Mouse (Mus musculus) neural tube, embryonic 11.5 days (tissue): ENCODE data around the gene Peli2. TPM values are rescaled to one million over a fixed set of nuclear protein-coding genes. Genes with fewer than 3 reads are reported as not detected.

Source experiments
- ATAC-seq: fragments of 200-750 bp; cut with Nextera tagmentation; 2 replicates; pipeline ENCODE4 v1.8.0; 2017; ENCODE audit warnings: moderate number of reproducible peaks, mild to moderate bottlenecking, moderate TSS enrichment, moderate library complexity; ENCODE audit not compliant: insufficient read depth, low FRiP score, low TSS enrichment
- DNase-seq: peaks from one replicate; pipeline ENCODE4 v3.0.0-alpha.2; 2015; ENCODE audit warnings: low spot score
- H3K27ac ChIP-seq: fragments of 300-500 bp; sonication (generic); 2 replicates; pipeline ENCODE4 v1.5.1; 2014; ENCODE audit warnings: low read depth, mild to moderate bottlenecking, low read length
- H3K27me3 ChIP-seq: fragments of 300-500 bp; sonication (generic); 2 replicates; pipeline ENCODE4 v1.6.1; 2014; ENCODE audit warnings: mild to moderate bottlenecking, low read length, mixed read lengths; ENCODE audit not compliant: control insufficient read depth, insufficient read depth
- H3K36me3 ChIP-seq: fragments of 300-500 bp; sonication (generic); 2 replicates; pipeline ENCODE4 v1.6.1; 2014; ENCODE audit warnings: mild to moderate bottlenecking, low read length, moderate library complexity, mixed read lengths; ENCODE audit not compliant: control insufficient read depth, insufficient read depth
- H3K4me1 ChIP-seq: fragments of 300-500 bp; sonication (generic); 2 replicates; pipeline ENCODE4 v1.6.1; 2014; ENCODE audit warnings: low read length, mixed read lengths; ENCODE audit not compliant: control insufficient read depth, insufficient read depth
- H3K4me2 ChIP-seq: fragments of 300-500 bp; sonication (generic); 2 replicates; pipeline ENCODE4 v1.6.1; 2014; ENCODE audit warnings: low read depth, mild to moderate bottlenecking, moderate library complexity
- H3K4me3 ChIP-seq: fragments of 300-500 bp; sonication (generic); 2 replicates; pipeline ENCODE4 v1.5.1; 2014; ENCODE audit warnings: low read depth, low read length
- H3K9ac ChIP-seq: fragments of 300-500 bp; sonication (generic); 2 replicates; pipeline ENCODE4 v1.6.1; 2014; ENCODE audit warnings: mild to moderate bottlenecking, low read length
- H3K9me3 ChIP-seq: fragments of 300-500 bp; sonication (generic); 2 replicates; pipeline ENCODE4 v1.6.1; 2016; ENCODE audit warnings: low read length; ENCODE audit not compliant: control insufficient read depth
- WGBS: fragments of 180-500 bp; shearing (Covaris S2); extraction: QIAGEN DNeasy Blood & Tissue Kit; methylation state at CpG from one replicate; pipeline ENCODE4 v1.1.7; 2014; 5-methylcytosine and 5-hydroxymethylcytosine counted together
- polyA plus RNA-seq: library from polyadenylated mRNA; unstranded; fragments of >200 nt; fragmentation: Nextera tagmentation; extraction: Ambion mirVana; gene quantifications from 2 replicates; pipeline ENCODE4 v1.2.1, GENCODE M21; 2014

Gene Peli2
- polyA plus RNA-seq, 1 experiment from 2014 or later, result 18.7 TPM

- H3K9ac ChIP-seq, result no peak overlapping the region
- no peaks in the 10 kb centered on the region for H3K4me1 ChIP-seq
- no peak overlapping the region for H3K4me2 ChIP-seq
- ATAC-seq (no peak), DNase-seq (no peak)
- no peak overlapping the region for H3K27ac ChIP-seq
- no peaks in the 10 kb centered on the region for H3K36me3 ChIP-seq
- H3K4me3 ChIP-seq, result no peak overlapping the region
- no peaks in the 10 kb centered on the region for H3K9me3 ChIP-seq
- 85% methylated on average over 10 of the region's 10 CpGs for WGBS
- no peaks in the 10 kb centered on the region for H3K27me3 ChIP-seq
These were observed 169.3 kb downstream of the Peli2 start for GRCm38 (mm10) chr14:48289602-48290599.

- Histone ChIP-seq H3K9me3 (no peaks in the 10 kb centered on the region), H3K4me3 (no peak overlapping the region), H3K9ac (no peak overlapping the region), H3K27me3 (no peaks in the 10 kb centered on the region), H3K36me3 (no peaks in the 10 kb centered on the region), H3K27ac (no peak overlapping the region), H3K4me1 (no peaks in the 10 kb centered on the region), H3K4me2 (no peak overlapping the region)
- DNase-seq, result no peak
- whole genome bisulfite sequencing, result 88% methylated on average over 7 of the region's 7 CpGs
- ATAC-seq, result no peak
These were observed 172.9 kb downstream of the Peli2 start for GRCm38 (mm10) chr14:48293498-48293897.

- no peak overlapping the region for H3K27ac ChIP-seq
- WGBS, result 56% methylated on average over 5 of the region's 5 CpGs
- H3K9ac ChIP-seq, result no peak overlapping the region
- H3K27me3 ChIP-seq, result no peaks in the 10 kb centered on the region
- ATAC-seq, result no peak
- DNase-seq, result no peak
- H3K4me3 ChIP-seq, result no peak overlapping the region
- no peaks in the 10 kb centered on the region for H3K36me3 ChIP-seq
- H3K4me1 ChIP-seq, result no peaks in the 10 kb centered on the region
- no peaks in the 10 kb centered on the region for H3K9me3 ChIP-seq
- H3K4me2 ChIP-seq, result no peak overlapping the region
These were observed 174.8 kb downstream of the Peli2 start for GRCm38 (mm10) chr14:48295410-48295809.

- no peaks in the 10 kb centered on the region for H3K9me3 ChIP-seq
- ATAC-seq (no peak), DNase-seq (no peak)
- H3K27me3 ChIP-seq, result no peaks in the 10 kb centered on the region
- no peak overlapping the region for H3K4me3 ChIP-seq
- WGBS, result 28% methylated on average over 7 of the region's 7 CpGs
- H3K9ac ChIP-seq, result no peak overlapping the region
- no peaks in the 10 kb centered on the region for H3K4me1 ChIP-seq
- H3K27ac ChIP-seq, result no peak overlapping the region
- no peak overlapping the region for H3K4me2 ChIP-seq
- no peaks in the 10 kb centered on the region for H3K36me3 ChIP-seq
These were observed 175.2 kb downstream of the Peli2 start for GRCm38 (mm10) chr14:48295815-48296271.

- H3K9ac ChIP-seq, result no peak overlapping the region
- no peaks in the 10 kb centered on the region for H3K4me1 ChIP-seq
- H3K36me3 ChIP-seq, result no peaks in the 10 kb centered on the region
- H3K27ac ChIP-seq, result no peak overlapping the region
- ATAC-seq (no peak), DNase-seq (no peak)
- no peaks in the 10 kb centered on the region for H3K27me3 ChIP-seq
- H3K9me3 ChIP-seq, result no peaks in the 10 kb centered on the region
- H3K4me2 ChIP-seq, result no peak overlapping the region
- H3K4me3 ChIP-seq, result no peak overlapping the region
- 96% methylated on average over 1 of the region's 1 CpGs for WGBS
These were observed 176.2 kb downstream of the Peli2 start for GRCm38 (mm10) chr14:48296820-48297219.

GRCm38 (mm10) chr14:48302471-48303186 lies 182.0 kb downstream of the Peli2 start:
- no peaks in the 10 kb centered on the region for H3K27me3 ChIP-seq
- H3K9me3 ChIP-seq, result no peaks in the 10 kb centered on the region
- H3K4me1 ChIP-seq, result no peaks in the 10 kb centered on the region
- H3K36me3 ChIP-seq, result no peaks in the 10 kb centered on the region
- H3K4me2 ChIP-seq, result no peak overlapping the region
- no peak overlapping the region for H3K4me3 ChIP-seq
- H3K9ac ChIP-seq, result no peak overlapping the region
- ATAC-seq, result no peak
- WGBS, result 84% methylated on average over 10 of the region's 10 CpGs
- no peak overlapping the region for H3K27ac ChIP-seq
- DNase-seq, result no peak

- no peak overlapping the region for H3K27ac ChIP-seq
- ATAC-seq (no peak), DNase-seq (no peak)
- no peaks in the 10 kb centered on the region for H3K36me3 ChIP-seq
- no peak overlapping the region for H3K4me2 ChIP-seq
- no peak overlapping the region for H3K9ac ChIP-seq
- H3K4me3 ChIP-seq, result no peak overlapping the region
- no peaks in the 10 kb centered on the region for H3K27me3 ChIP-seq
- no peaks in the 10 kb centered on the region for H3K9me3 ChIP-seq
- WGBS, result 76% methylated on average over 6 of the region's 6 CpGs
- H3K4me1 ChIP-seq, result no peaks in the 10 kb centered on the region
These were observed 182.6 kb downstream of the Peli2 start for GRCm38 (mm10) chr14:48303235-48303634.

- WGBS, result 87% methylated on average over 9 of the region's 9 CpGs
- no peak overlapping the region for H3K27ac ChIP-seq
- H3K9me3 ChIP-seq, result no peaks in the 10 kb centered on the region
- no peak for DNase-seq
- no peaks in the 10 kb centered on the region for H3K4me1 ChIP-seq
- ATAC-seq, result no peak
- H3K36me3 ChIP-seq, result no peaks in the 10 kb centered on the region
- H3K27me3 ChIP-seq, result no peaks in the 10 kb centered on the region
- no peak overlapping the region for H3K4me2 ChIP-seq
- H3K4me3 ChIP-seq, result no peak overlapping the region
- H3K9ac ChIP-seq, result no peak overlapping the region
These were observed 183.2 kb downstream of the Peli2 start for GRCm38 (mm10) chr14:48303841-48304240.
